Mouse (Mus musculus) central nervous system, embryonic 14 days (tissue): ENCODE measurements around the gene Ifi27l2b. TPM values are rescaled to one million over a fixed set of nuclear protein-coding genes. Genes with fewer than 3 reads are reported as not detected.

Source experiments
- polyA plus RNA-seq: library from polyadenylated mRNA; depleted of rRNA; stranded (reverse); fragments of >200 nt; gene quantifications from 2 replicates; pipeline ENCODE4 v1.2.3, GENCODE M21; 2012; rRNA removed

Gene Ifi27l2b
- not detected in 2 replicates for polyA plus RNA-seq

GRCm38 (mm10) chr12:103457140-103457539, at the start of gene Ifi27l2b:
TSS of gene Ifi27l2b (minus strand) at chr12:103457223.

DNA sequence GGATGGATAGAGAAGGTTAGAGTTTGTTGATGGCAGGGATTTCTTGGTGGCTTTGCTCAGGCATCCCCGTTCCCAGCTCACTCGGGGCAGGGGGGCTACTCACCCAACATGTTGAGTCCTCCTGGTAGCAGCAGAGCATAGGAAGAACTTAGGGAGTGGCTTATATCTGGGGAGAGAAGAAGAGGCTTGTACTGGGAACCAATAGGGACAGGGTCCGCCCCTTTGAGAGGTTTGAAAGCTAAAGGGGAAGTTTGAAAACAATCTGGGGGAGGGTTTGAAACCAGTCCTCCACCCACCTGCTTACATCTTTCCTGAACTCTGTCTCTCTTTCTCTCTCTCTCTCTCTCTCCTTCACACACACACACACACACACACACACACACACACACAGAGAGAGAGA, 13.5 kb downstream of the Ifi27l2b start, which contains the start of gene Ifi27l2a:
Gene Ifi27l2a, minus strand, starts transcription at position 157 of the 400 bp plus-strand sequence.

DNA sequence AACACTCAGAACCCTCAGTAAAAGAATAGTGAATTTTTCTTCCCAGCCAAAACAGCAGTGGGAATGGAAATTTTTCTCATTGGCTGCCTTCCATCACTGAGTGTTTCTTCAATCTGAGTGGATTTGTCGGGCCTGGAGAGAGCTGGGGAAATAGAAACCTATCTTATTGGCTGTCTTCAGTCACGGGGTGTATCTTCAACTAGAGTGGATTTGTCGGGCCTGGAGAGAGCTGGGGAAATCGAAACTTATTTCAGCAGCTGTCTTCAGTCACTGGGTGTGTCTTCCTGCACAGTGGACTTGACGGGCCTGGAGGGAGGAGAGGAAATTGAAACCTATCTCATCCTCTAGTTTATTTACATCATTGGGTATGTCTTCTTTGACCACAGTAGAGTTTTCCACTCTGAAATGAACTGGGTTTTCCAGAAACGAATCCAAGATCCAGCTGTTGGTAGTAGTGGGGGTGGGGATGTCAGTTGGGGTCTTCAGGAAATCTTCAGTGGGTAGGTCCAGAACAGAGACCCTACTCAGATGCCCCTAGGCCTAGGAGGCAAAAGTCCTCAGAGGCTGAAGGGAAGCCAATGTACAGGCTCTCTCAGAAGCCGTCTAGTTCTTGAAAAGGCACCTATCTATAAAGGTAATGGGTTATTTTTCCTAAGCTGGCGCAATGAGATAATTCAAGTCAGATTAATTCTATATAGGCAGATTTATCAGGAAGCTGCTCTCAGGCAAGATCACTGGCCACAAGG, 22.9 kb downstream of the Ifi27l2b start, which contains the start of gene Ifi27:
Gene Ifi27, plus strand, starts transcription at position 226 of the 746 bp plus-strand sequence.

GRCm38 (mm10) chr12:103425729-103426470, 31.1 kb downstream of the Ifi27l2b start, which contains the start of gene Ddx24:
TSS of gene Ddx24 (minus strand) at chr12:103425830.

GRCm38 (mm10) chr12:103407720-103408119, 49.3 kb downstream of the Ifi27l2b start, which contains the start of gene 9330161L09Rik:
TSS of gene 9330161L09Rik (minus strand) at chr12:103407820.

Other genes with a start within 250 kb of the Ifi27l2b start
- gene Prima1, start 215.1 kb downstream of the Ifi27l2b start, polyA plus RNA-seq = 2.2 and 2.8 TPM in 2 replicates
- gene Fam181a, start 146.2 kb downstream of the Ifi27l2b start, polyA plus RNA-seq = 10.4 and 10.7 TPM in 2 replicates
- 0.92 and 3.1 TPM in 2 replicates for gene Asb2, start 101.2 kb downstream of the Ifi27l2b start, polyA plus RNA-seq
- 14.5 and 15.8 TPM in 2 replicates for gene Otub2, start 68.5 kb downstream of the Ifi27l2b start, polyA plus RNA-seq
- 1.4 and 1.7 TPM in 2 replicates for gene 9330161L09Rik, start 49.4 kb downstream of the Ifi27l2b start, polyA plus RNA-seq
- gene Ddx24, start 31.4 kb downstream of the Ifi27l2b start, polyA plus RNA-seq = 75.6 and 77.3 TPM in 2 replicates
- 17.8 and 30.6 TPM in 2 replicates for gene Ifi27, start 23.0 kb downstream of the Ifi27l2b start, polyA plus RNA-seq
- 11.9 and 19.5 TPM in 2 replicates for gene Ifi27l2a, start 13.5 kb downstream of the Ifi27l2b start, polyA plus RNA-seq
- 3.6 and 4.4 TPM in 2 replicates for gene Ppp4r4, start 75.1 kb upstream of the Ifi27l2b start, polyA plus RNA-seq
- not detected in 2 replicates for gene Serpina10, start 174.2 kb upstream of the Ifi27l2b start, polyA plus RNA-seq
- gene Serpina6, start 200.0 kb upstream of the Ifi27l2b start, polyA plus RNA-seq = 0.11 TPM in 1 of 2 replicates, not detected in the other
- not detected in 2 replicates for gene Serpina16, start 218.9 kb upstream of the Ifi27l2b start, polyA plus RNA-seq
- gene Serpina1f, start 238.3 kb upstream of the Ifi27l2b start, polyA plus RNA-seq = not detected in 2 replicates